Mouse (Mus musculus) neural tube, embryonic 13.5 days (tissue): Measurements from ENCODE around the gene Apbb2. TPM values are rescaled to one million over a fixed set of nuclear protein-coding genes. Genes with fewer than 3 reads are reported as not detected.

Experiments used
- ATAC-seq: fragments of 200-750 bp; cut with Nextera tagmentation; 2 replicates; pipeline ENCODE4 v1.8.0; 2017; ENCODE audit warnings: low read depth, mild to moderate bottlenecking, moderate TSS enrichment, moderate library complexity
- H3K27ac ChIP-seq: fragments of 300-500 bp; sonication (generic); replicated peaks from 2 replicates; pipeline ENCODE4 v1.5.1; 2015; ENCODE audit warnings: moderate library complexity, mild to moderate bottlenecking, inconsistent platforms
- H3K27me3 ChIP-seq: fragments of 300-500 bp; sonication (generic); 2 replicates; pipeline ENCODE4 v1.6.1; 2015; ENCODE audit warnings: mild to moderate bottlenecking, inconsistent platforms
- H3K36me3 ChIP-seq: fragments of 300-500 bp; sonication (generic); 2 replicates; pipeline ENCODE4 v1.6.1; 2015; ENCODE audit warnings: mild to moderate bottlenecking, inconsistent platforms
- H3K4me1 ChIP-seq: fragments of 300-500 bp; sonication (generic); replicated peaks from 2 replicates; pipeline ENCODE4 v1.6.1; 2015; ENCODE audit warnings: inconsistent platforms
- H3K4me2 ChIP-seq: fragments of 300-500 bp; sonication (generic); 2 replicates; pipeline ENCODE4 v1.6.1; 2015; ENCODE audit warnings: inconsistent platforms, mild to moderate bottlenecking, moderate library complexity
- H3K4me3 ChIP-seq: fragments of 300-500 bp; sonication (generic); 2 replicates; pipeline ENCODE4 v1.5.1; 2015; ENCODE audit warnings: mild to moderate bottlenecking, inconsistent platforms
- H3K9ac ChIP-seq: fragments of 300-500 bp; sonication (generic); 2 replicates; pipeline ENCODE4 v1.6.1; 2015; ENCODE audit warnings: moderate library complexity, mild to moderate bottlenecking, inconsistent platforms
- H3K9me3 ChIP-seq: fragments of 300-500 bp; sonication (generic); 2 replicates; pipeline ENCODE4 v1.6.1; 2016; ENCODE audit warnings: inconsistent platforms
- WGBS: fragments of 180-500 bp; shearing (Covaris S2); methylation state at CpG from one replicate; pipeline ENCODE4 v1.1.7; 2015; 5-methylcytosine and 5-hydroxymethylcytosine counted together
- polyA plus RNA-seq: library from polyadenylated mRNA; unstranded; fragments of >200 nt; fragmentation: Nextera tagmentation; extraction: Ambion mirVana; gene quantifications from 2 replicates; pipeline ENCODE4 v1.2.1, GENCODE M21; 2015

The Apbb2 gene
- polyA plus RNA-seq, result 108 and 123 TPM in 2 replicates

- under 1% methylated on average over 39 of the region's 39 CpGs for WGBS
- Histone ChIP-seq H3K4me1 (peaks cover 55% of the 10 kb centered on the region), H3K4me2 (peak within 1 kb of the TSS; percentile 74), H3K27me3 (no peaks in the 10 kb centered on the region), H3K9me3 (no peaks in the 10 kb centered on the region), H3K36me3 (no peaks in the 10 kb centered on the region), H3K9ac (peak within 1 kb of the TSS; percentile 96), H3K27ac (peak within 1 kb of the TSS; percentile 98), H3K4me3 (peak within 1 kb of the TSS; percentile 73)
- ATAC-seq, result peak; percentile 95
Observed at GRCm38 (mm10) chr5:66618597-66618996, at the start of gene Apbb2. Gene Apbb2, minus strand, starts transcription at chr5:66618784.

GRCm38 (mm10) chr5:66654220-66654619, 35.6 kb upstream of the Apbb2 start:
- WGBS, result 51% methylated on average over 5 of the region's 5 CpGs
- Histone ChIP-seq H3K4me3 (no peak overlapping the region), H3K27ac (0 out of 2 replicates have a peak overlapping the region, but pooled peaks have one; percentile 38), H3K36me3 (no peaks in the 10 kb centered on the region), H3K4me2 (no peak overlapping the region), H3K4me1 (no peaks in the 10 kb centered on the region; the same call in 1 of the 2 replicates), H3K9me3 (no peaks in the 10 kb centered on the region), H3K27me3 (no peaks in the 10 kb centered on the region), H3K9ac (no peak overlapping the region)
- peak; percentile 63; the same call in 1 of the 2 replicates for ATAC-seq

GRCm38 (mm10) chr5:66647504-66647903, 28.9 kb upstream of the Apbb2 start:
- no peak overlapping the region for H3K27ac ChIP-seq
- no peak overlapping the region for H3K4me2 ChIP-seq
- no peaks in the 10 kb centered on the region for H3K4me1 ChIP-seq
- no peak overlapping the region for H3K4me3 ChIP-seq
- no peaks in the 10 kb centered on the region for H3K36me3 ChIP-seq
- no peaks in the 10 kb centered on the region for H3K27me3 ChIP-seq
- no peak overlapping the region for H3K9ac ChIP-seq
- ATAC-seq, result no peak
- WGBS, result 72% methylated on average over 7 of the region's 7 CpGs
- H3K9me3 ChIP-seq, result no peaks in the 10 kb centered on the region

DNA sequence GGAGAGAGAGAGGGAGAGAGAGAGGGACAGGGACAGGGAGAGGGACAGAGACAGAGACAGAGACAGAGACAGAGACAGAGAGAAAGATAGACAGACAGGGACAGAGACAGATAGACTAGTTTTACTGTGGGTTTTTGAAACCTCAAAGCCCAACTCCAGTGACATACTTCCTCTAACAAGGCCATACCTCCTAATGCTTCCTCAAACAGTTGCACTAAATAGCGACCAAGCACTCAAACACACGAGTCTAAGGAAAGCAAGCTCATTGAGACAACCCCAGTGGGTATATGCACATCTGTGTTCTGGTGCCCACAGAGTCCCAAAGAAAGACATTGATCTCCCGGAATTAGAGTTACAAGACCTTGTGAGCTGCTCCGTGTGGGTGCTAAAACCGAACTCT, 24.7 kb upstream of the Apbb2 start:
- Histone ChIP-seq H3K4me1 (no peaks in the 10 kb centered on the region), H3K4me3 (no peak overlapping the region), H3K9me3 (no peaks in the 10 kb centered on the region), H3K9ac (no peak overlapping the region), H3K36me3 (no peaks in the 10 kb centered on the region), H3K4me2 (no peak overlapping the region), H3K27ac (no peak overlapping the region), H3K27me3 (no peaks in the 10 kb centered on the region)
- WGBS, result 83% methylated on average over 5 of the region's 5 CpGs
- no peak for ATAC-seq

DNA sequence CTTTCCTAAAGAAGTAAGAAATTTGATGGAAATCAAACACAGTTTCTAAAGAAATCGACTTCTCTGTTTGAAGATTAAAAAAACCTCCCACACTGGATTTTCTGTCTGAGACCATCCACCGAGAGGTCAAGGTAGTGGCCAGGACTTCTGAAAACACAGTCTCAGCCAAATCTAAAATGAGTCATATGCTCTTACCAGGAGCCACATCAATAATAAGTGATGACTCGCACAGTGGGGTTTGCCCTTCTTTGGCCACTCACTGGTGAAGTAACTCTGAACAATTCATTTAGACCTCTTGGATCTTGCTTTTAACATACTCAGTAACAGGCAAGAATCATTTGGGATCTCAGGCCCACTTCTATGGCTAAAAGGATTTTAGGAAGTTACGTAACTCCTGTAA, 23.6 kb upstream of the Apbb2 start:
- no peak overlapping the region for H3K9ac ChIP-seq
- 91% methylated on average over 4 of the region's 4 CpGs for WGBS
- no peaks in the 10 kb centered on the region for H3K36me3 ChIP-seq
- ATAC-seq, result no peak
- H3K4me2 ChIP-seq, result no peak overlapping the region
- no peak overlapping the region for H3K4me3 ChIP-seq
- H3K9me3 ChIP-seq, result no peaks in the 10 kb centered on the region
- no peaks in the 10 kb centered on the region for H3K27me3 ChIP-seq
- H3K27ac ChIP-seq, result no peak overlapping the region
- no peaks in the 10 kb centered on the region for H3K4me1 ChIP-seq

GRCm38 (mm10) chr5:66635459-66636079, 17.0 kb upstream of the Apbb2 start:
- peak; percentile 59 for ATAC-seq
- Histone ChIP-seq H3K4me2 (no peak overlapping the region), H3K4me1 (peaks cover 8% of the 10 kb centered on the region; the same call in 1 of the 2 replicates), H3K4me3 (no peak overlapping the region), H3K27ac (0 out of 2 replicates have a peak overlapping the region, but pooled peaks have one; percentile 46), H3K9me3 (no peaks in the 10 kb centered on the region), H3K36me3 (no peaks in the 10 kb centered on the region), H3K27me3 (no peaks in the 10 kb centered on the region), H3K9ac (no peak overlapping the region)
- 26% methylated on average over 10 of the region's 10 CpGs for WGBS

GRCm38 (mm10) chr5:66627805-66628204, 9.2 kb upstream of the Apbb2 start:
- Histone ChIP-seq H3K9me3 (no peaks in the 10 kb centered on the region), H3K36me3 (no peaks in the 10 kb centered on the region), H3K4me3 (no peak overlapping the region), H3K4me2 (no peak overlapping the region), H3K27ac (no peak overlapping the region), H3K4me1 (peaks cover 4% of the 10 kb centered on the region; the same call in 1 of the 2 replicates), H3K9ac (no peak overlapping the region), H3K27me3 (no peaks in the 10 kb centered on the region)
- ATAC-seq, result no peak
- WGBS, result 46% methylated on average over 7 of the region's 7 CpGs

GRCm38 (mm10) chr5:66620191-66620625, 1.6 kb upstream of the Apbb2 start:
- WGBS, result under 1% methylated on average over 41 of the region's 41 CpGs
- H3K4me2 ChIP-seq, result peak overlapping the region; percentile 74
- H3K27ac ChIP-seq, result peak overlapping the region; percentile 57
- ATAC-seq, result peak; percentile 53
- no peaks in the 10 kb centered on the region for H3K27me3 ChIP-seq
- H3K4me1 ChIP-seq, result peaks cover 39% of the 10 kb centered on the region
- H3K9ac ChIP-seq, result peak overlapping the region; percentile 70
- H3K36me3 ChIP-seq, result no peaks in the 10 kb centered on the region
- H3K9me3 ChIP-seq, result no peaks in the 10 kb centered on the region
- H3K4me3 ChIP-seq, result peak overlapping the region; percentile 55

GRCm38 (mm10) chr5:66619675-66620074, 1.1 kb upstream of the Apbb2 start:
- H3K4me2 ChIP-seq, result peak overlapping the region; percentile 74
- H3K4me1 ChIP-seq, result peaks cover 44% of the 10 kb centered on the region
- peak overlapping the region; percentile 57 for H3K27ac ChIP-seq
- ATAC-seq, result no peak
- H3K36me3 ChIP-seq, result no peaks in the 10 kb centered on the region
- no peaks in the 10 kb centered on the region for H3K9me3 ChIP-seq
- peak overlapping the region; percentile 55 for H3K4me3 ChIP-seq
- H3K9ac ChIP-seq, result peak overlapping the region; percentile 70
- no peaks in the 10 kb centered on the region for H3K27me3 ChIP-seq
- WGBS, result 40% methylated on average over 8 of the region's 8 CpGs

- 29% methylated on average over 11 of the region's 11 CpGs for WGBS
- no peak overlapping the region; the same call in 1 of the 2 replicates for H3K9ac ChIP-seq
- peak overlapping the region; percentile 98 for H3K27ac ChIP-seq
- peak overlapping the region; percentile 73 for H3K4me3 ChIP-seq
- peaks cover 49% of the 10 kb centered on the region for H3K4me1 ChIP-seq
- ATAC-seq, result no peak
- peak overlapping the region; percentile 74 for H3K4me2 ChIP-seq
- H3K9me3 ChIP-seq, result no peaks in the 10 kb centered on the region
- no peaks in the 10 kb centered on the region for H3K27me3 ChIP-seq
- no peaks in the 10 kb centered on the region for H3K36me3 ChIP-seq
Observed at GRCm38 (mm10) chr5:66619195-66619594, 611 bp upstream of the Apbb2 start.

GRCm38 (mm10) chr5:66617921-66618460, 593 bp downstream of the Apbb2 start:
- no peaks in the 10 kb centered on the region for H3K27me3 ChIP-seq
- H3K27ac ChIP-seq, result peak overlapping the region; percentile 98
- H3K9ac ChIP-seq, result peak overlapping the region; percentile 96
- no peaks in the 10 kb centered on the region for H3K36me3 ChIP-seq
- H3K9me3 ChIP-seq, result no peaks in the 10 kb centered on the region
- peak; percentile 72; the same call in 1 of the 2 replicates for ATAC-seq
- H3K4me1 ChIP-seq, result peaks cover 61% of the 10 kb centered on the region
- WGBS, result under 1% methylated on average over 54 of the region's 54 CpGs
- H3K4me3 ChIP-seq, result peak overlapping the region; percentile 73
- peak overlapping the region; percentile 74 for H3K4me2 ChIP-seq

- Histone ChIP-seq H3K4me3 (no peak overlapping the region), H3K9me3 (no peaks in the 10 kb centered on the region), H3K36me3 (no peaks in the 10 kb centered on the region), H3K27me3 (no peaks in the 10 kb centered on the region), H3K9ac (no peak overlapping the region), H3K27ac (no peak overlapping the region), H3K4me2 (0 out of 2 replicates have a peak overlapping the region, but pooled peaks have one; percentile 35), H3K4me1 (peaks cover 84% of the 10 kb centered on the region)
- WGBS, result 82% methylated on average over 4 of the region's 4 CpGs
- no peak for ATAC-seq
Observed at GRCm38 (mm10) chr5:66614940-66615339, 3.6 kb downstream of the Apbb2 start.
